Mouse (Mus musculus) erythroblast, embryonic 14.5 days (primary cell): ENCODE data around the gene Kdm4b. TPM values are rescaled to one million over a fixed set of nuclear protein-coding genes. Genes with fewer than 3 reads are reported as not detected.

ENCODE experiments used
- H3K27me3 ChIP-seq: 2 replicates; pipeline ENCODE4 v1.6.1; 2012; ENCODE audit warnings: inconsistent platforms; ENCODE audit not compliant: control insufficient read depth
- H3K36me3 ChIP-seq: 2 replicates; pipeline ENCODE4 v1.6.1; 2012; ENCODE audit warnings: mild to moderate bottlenecking, inconsistent platforms; ENCODE audit not compliant: control insufficient read depth
- H3K4me1 ChIP-seq: 2 replicates; pipeline ENCODE4 v1.6.1; 2012; ENCODE audit warnings: inconsistent platforms; ENCODE audit not compliant: control insufficient read depth
- H3K4me3 ChIP-seq: replicated peaks from 2 replicates; pipeline ENCODE3; 2012; ENCODE audit warnings: moderate library complexity, mild to moderate bottlenecking, inconsistent platforms
- H3K9me3 ChIP-seq: 2 replicates; pipeline ENCODE4 v1.6.1; 2012; ENCODE audit warnings: low read length, inconsistent platforms, mixed read lengths; ENCODE audit not compliant: control insufficient read depth
- GATA1 ChIP-seq: IDR thresholded peaks from 2 replicates; pipeline ENCODE4 v1.6.1; 2012; ENCODE audit warnings: low read length, inconsistent platforms, mixed read lengths
- TAL1 ChIP-seq: IDR thresholded peaks from 3 replicates; pipeline ENCODE4 v1.6.1; 2012; ENCODE audit warnings: low read length, inconsistent platforms, mixed read lengths
- polyA plus RNA-seq: library from polyadenylated mRNA; stranded (reverse); fragments of >175 nt; gene quantifications from 2 replicates; pipeline ENCODE4 v1.2.3, GENCODE M21; 2012

The Kdm4b gene
- polyA plus RNA-seq, 1 experiment: 1.1 TPM

DNA sequence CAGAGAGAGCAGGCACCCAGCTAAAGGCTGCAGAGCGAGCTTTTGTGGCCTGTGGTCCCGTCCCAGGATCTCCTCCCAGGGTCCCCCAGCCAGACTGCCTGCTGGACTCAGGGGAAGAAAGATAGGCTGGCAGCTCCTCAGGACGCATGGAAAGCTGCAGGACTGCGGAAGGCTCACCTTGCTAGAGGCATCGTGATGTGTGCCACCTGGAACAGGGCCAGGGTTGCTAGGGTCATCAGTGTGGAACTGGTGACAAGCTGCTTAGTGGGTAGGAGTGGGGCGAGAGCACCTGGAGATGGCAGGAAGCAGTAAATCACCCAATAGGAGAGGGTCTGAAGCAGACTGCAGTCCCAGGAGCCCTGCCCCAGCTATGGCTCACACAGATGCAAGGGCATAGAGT, 61.8 kb downstream of the Kdm4b start:
- H3K36me3 ChIP-seq: peaks cover 77% of the 10 kb centered on the region

GRCm38 (mm10) chr17:56393238-56393637, 67.4 kb downstream of the Kdm4b start:
- H3K27me3 ChIP-seq: no peaks in the 10 kb centered on the region
- H3K4me1 ChIP-seq: no peaks in the 10 kb centered on the region
- TF ChIP-seq TAL1 (no peak), GATA1 (no peak)
- no peaks in the 10 kb centered on the region for H3K9me3 ChIP-seq
- H3K4me3 ChIP-seq: no peak overlapping the region
- peaks cover 91% of the 10 kb centered on the region for H3K36me3 ChIP-seq

More for the DNA sequence above, 61.8 kb downstream of the Kdm4b start:
- TF ChIP-seq TAL1 (no peak), GATA1 (no peak)
- no peaks in the 10 kb centered on the region for H3K9me3 ChIP-seq
- H3K4me3 ChIP-seq: no peak overlapping the region
- no peaks in the 10 kb centered on the region for H3K27me3 ChIP-seq
- H3K4me1 ChIP-seq: no peaks in the 10 kb centered on the region

- peaks cover 91% of the 10 kb centered on the region for H3K36me3 ChIP-seq
- no peak for TF ChIP-seq TAL1
- no peak for TF ChIP-seq GATA1
- no peaks in the 10 kb centered on the region for H3K9me3 ChIP-seq
- no peak overlapping the region for H3K4me3 ChIP-seq
- H3K27me3 ChIP-seq: no peaks in the 10 kb centered on the region
- no peaks in the 10 kb centered on the region for H3K4me1 ChIP-seq
Measured at GRCm38 (mm10) chr17:56393889-56394288, 68.0 kb downstream of the Kdm4b start.

GRCm38 (mm10) chr17:56396051-56396450, 70.2 kb downstream of the Kdm4b start:
- H3K4me3 ChIP-seq: no peak overlapping the region
- no peaks in the 10 kb centered on the region for H3K27me3 ChIP-seq
- H3K4me1 ChIP-seq: no peaks in the 10 kb centered on the region
- H3K9me3 ChIP-seq: no peaks in the 10 kb centered on the region
- no peak for TF ChIP-seq GATA1
- TF ChIP-seq TAL1: no peak
- peaks cover 91% of the 10 kb centered on the region for H3K36me3 ChIP-seq

DNA sequence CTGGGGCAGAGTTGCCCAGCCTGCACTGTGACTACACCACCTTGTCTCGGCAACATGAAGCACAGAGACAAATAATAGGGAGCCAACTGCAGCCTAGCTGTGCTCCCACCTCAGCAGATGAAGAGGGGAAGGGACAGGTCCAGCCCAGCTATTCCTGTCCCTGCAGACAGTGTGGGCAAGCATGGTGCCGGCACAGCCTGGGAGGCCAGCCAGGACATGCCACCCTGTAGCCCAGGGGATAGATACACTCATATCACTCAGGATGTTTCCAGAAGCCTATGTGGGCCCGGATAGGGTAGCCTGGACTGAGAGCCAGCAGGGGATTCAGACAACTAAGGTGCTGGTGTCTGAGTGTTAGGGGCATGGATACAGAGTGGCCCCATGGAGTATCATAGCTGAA, 74.4 kb downstream of the Kdm4b start:
- Histone ChIP-seq H3K4me1 (no peaks in the 10 kb centered on the region), H3K9me3 (no peaks in the 10 kb centered on the region), H3K4me3 (no peak overlapping the region), H3K27me3 (no peaks in the 10 kb centered on the region), H3K36me3 (peaks cover 70% of the 10 kb centered on the region)
- TF ChIP-seq TAL1: no peak
- no peak for TF ChIP-seq GATA1

DNA sequence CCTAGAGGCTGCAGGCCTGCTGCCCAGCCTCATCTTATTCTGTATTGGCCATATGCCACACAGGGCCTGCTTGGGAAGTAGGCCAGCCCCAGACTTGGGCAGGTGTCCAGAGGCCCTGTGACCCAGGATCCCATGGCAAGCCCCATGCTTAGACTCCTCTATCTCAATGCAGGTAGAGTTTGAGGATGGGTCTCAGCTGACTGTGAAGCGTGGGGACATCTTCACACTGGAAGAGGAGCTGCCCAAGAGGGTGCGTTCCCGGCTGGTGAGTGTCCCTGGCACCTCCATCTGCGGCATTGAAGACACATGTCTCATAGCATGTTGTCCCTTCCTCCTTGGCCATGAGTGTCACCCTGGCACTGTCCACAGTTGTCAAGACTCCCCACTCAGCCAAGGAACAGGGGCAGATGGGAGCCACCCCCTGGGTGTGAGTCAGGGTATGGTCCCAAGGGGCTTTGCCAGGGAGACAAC, 75.2 kb downstream of the Kdm4b start:
- H3K27me3 ChIP-seq: no peaks in the 10 kb centered on the region
- no peaks in the 10 kb centered on the region for H3K9me3 ChIP-seq
- peaks cover 66% of the 10 kb centered on the region for H3K36me3 ChIP-seq
- H3K4me1 ChIP-seq: no peaks in the 10 kb centered on the region
- no peak for TF ChIP-seq TAL1
- no peak for TF ChIP-seq GATA1
- H3K4me3 ChIP-seq: no peak overlapping the region

DNA sequence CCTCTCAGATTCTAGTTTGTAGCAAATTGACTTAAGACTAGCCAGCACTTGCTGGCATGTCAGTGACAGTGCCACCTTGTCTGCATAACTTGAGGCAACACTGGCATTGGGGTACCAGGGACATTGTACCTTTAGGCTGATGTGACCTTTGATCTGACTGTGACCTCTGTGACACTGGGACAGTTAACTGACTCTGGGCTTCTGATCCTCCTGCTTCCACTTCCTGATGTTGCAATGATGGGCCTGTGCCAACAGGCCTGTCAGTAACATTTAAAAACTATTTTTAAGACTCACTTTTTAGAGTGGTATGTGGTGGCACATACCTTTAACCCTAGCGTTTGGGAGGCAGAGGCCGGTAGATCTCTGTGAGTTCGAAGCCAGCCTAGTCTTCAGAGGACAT, 79.5 kb downstream of the Kdm4b start:
- H3K4me1 ChIP-seq: peaks cover 5% of the 10 kb centered on the region
- no peaks in the 10 kb centered on the region for H3K27me3 ChIP-seq
- TF ChIP-seq TAL1 (no peak), GATA1 (no peak)
- no peak overlapping the region for H3K4me3 ChIP-seq
- H3K36me3 ChIP-seq: peaks cover 23% of the 10 kb centered on the region
- no peaks in the 10 kb centered on the region for H3K9me3 ChIP-seq

GRCm38 (mm10) chr17:56405856-56406840, 80.3 kb downstream of the Kdm4b start:
- H3K4me3 ChIP-seq: no peak overlapping the region
- H3K27me3 ChIP-seq: no peaks in the 10 kb centered on the region
- H3K4me1 ChIP-seq: peaks cover 5% of the 10 kb centered on the region
- peaks cover 15% of the 10 kb centered on the region for H3K36me3 ChIP-seq
- no peaks in the 10 kb centered on the region for H3K9me3 ChIP-seq
- TF ChIP-seq TAL1: no peak
- no peak for TF ChIP-seq GATA1

GRCm38 (mm10) chr17:56406878-56407277, 81.0 kb downstream of the Kdm4b start:
- H3K9me3 ChIP-seq: no peaks in the 10 kb centered on the region
- no peak for TF ChIP-seq TAL1
- no peak for TF ChIP-seq GATA1
- H3K4me3 ChIP-seq: no peak overlapping the region
- H3K27me3 ChIP-seq: no peaks in the 10 kb centered on the region
- H3K4me1 ChIP-seq: peaks cover 5% of the 10 kb centered on the region
- peaks cover 8% of the 10 kb centered on the region for H3K36me3 ChIP-seq
